ENCODE assay signal across 8 mouse cellular contexts in the genomic region with DNA sequence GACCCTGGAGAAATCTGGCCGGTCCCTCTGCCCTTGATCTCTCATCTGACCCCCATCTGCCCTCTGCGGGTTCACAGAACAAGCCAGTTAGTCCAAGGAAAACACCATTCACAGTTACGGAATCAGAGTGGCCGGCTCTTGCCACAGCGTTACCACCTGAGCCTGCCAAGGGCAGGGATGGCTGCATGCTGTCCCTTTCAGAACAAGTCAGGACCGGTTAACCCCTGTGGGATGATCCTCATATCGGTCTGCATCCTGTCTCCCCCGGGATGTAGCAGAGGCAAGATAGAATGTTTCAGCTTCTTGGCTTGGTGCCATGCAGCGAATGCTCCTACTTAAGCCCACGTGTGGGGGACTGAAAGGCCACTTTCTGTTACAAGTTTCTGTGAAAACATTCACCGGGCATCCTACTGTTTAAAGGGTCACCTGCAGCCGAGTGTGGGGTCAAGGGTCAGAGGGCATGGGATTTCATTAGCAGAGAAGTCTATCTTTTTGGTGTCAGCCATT. TPM values are rescaled to one million over a fixed set of nuclear protein-coding genes. Genes with fewer than 3 reads are reported as not detected.
DNase-seq lines count a peak whose midpoint lies in the region; ATAC-seq and TF ChIP-seq lines count a peak whose summit lies in the region.

No protein-coding gene starts in this region.

- peak; percentile 45 for DNase-seq in R1 (ENCODE audit: low read depth, low spot score)
- DNase-seq in liver: peak; percentile 15
- no peak for DNase-seq in frontal cortex, postnatal 10 days (ENCODE audit: low spot score in 2 of 2)
- DNase-seq in layer of hippocampus, adult 9-11 months: no peak
- no peak for DNase-seq in urinary bladder, postnatal 4 days (ENCODE audit: low spot score in 2 of 2)

- no peak overlapping the region for H3K9ac ChIP-seq in hindbrain, embryonic 15.5 days

- TF ChIP-seq CTCF in E14TG2a.4 (conservative IDR thresholded peaks at IDR 0.05; ENCODE audit: low read length): no peak

- peak overlapping the region; percentile 11; the same call in 1 of the 2 replicates for H3K4me2 ChIP-seq in hindbrain, embryonic 15.5 days

- H3K27ac ChIP-seq in hindbrain, embryonic 15.5 days (replicated peaks): no peak overlapping the region

- H3K36me3 ChIP-seq in E14TG2a.4 (ENCODE audit: insufficient read depth, low read length): peaks cover 27% of the 10 kb centered on the region
- 0 out of 2 replicates have a peak, but pooled peaks cover 4% of the 10 kb centered on the region for H3K36me3 ChIP-seq in hindbrain, embryonic 15.5 days

- WGBS in hindbrain, embryonic 15.5 days: 10% methylated on average over 12 of the region's 12 CpGs

- H3K27me3 ChIP-seq in E14TG2a.4 (ENCODE audit: insufficient read depth, low read length): peaks cover 21% of the 10 kb centered on the region
- peaks cover 25% of the 10 kb centered on the region for H3K27me3 ChIP-seq in hindbrain, embryonic 15.5 days

- ATAC-seq in hindbrain, embryonic 15.5 days (ENCODE audit: low FRiP score, low read depth): no peak
- no peak for ATAC-seq in frontal cortex, adult (ENCODE audit: low TSS enrichment)

- no peaks in the 10 kb centered on the region for H3K9me3 ChIP-seq in E14TG2a.4 (ENCODE audit: low read length)
- H3K9me3 ChIP-seq in hindbrain, embryonic 15.5 days: no peaks in the 10 kb centered on the region

- peaks cover 72% of the 10 kb centered on the region for H3K4me1 ChIP-seq in E14TG2a.4 (replicated peaks; ENCODE audit: low read depth, low read length)
- H3K4me1 ChIP-seq in hindbrain, embryonic 15.5 days (replicated peaks): peaks cover 28% of the 10 kb centered on the region

- peak overlapping the region; percentile 60 for H3K4me3 ChIP-seq in E14TG2a.4 (replicated peaks; ENCODE audit: low read length)
- no peak overlapping the region for H3K4me3 ChIP-seq in hindbrain, embryonic 15.5 days

RNA-seq across cellular contexts. Expression of gene Dact2, which starts 2.8 kb away (rescaled TPM):
- polyA plus RNA-seq in hindbrain, embryonic 15.5 days (2015; fragmentation: Nextera tagmentation; extraction: Ambion mirVana): 2.0 and 2.4 TPM in 2 replicates

Comparison
In these comparisons a context has a peak if more than half of its experiments do, and no peak if none do; other contexts are left out.
1. DNase-seq: peak in R1 (single experiment) and liver (single experiment); none in frontal cortex, postnatal 10 days (0 of 2), layer of hippocampus, adult 9-11 months (single experiment) and urinary bladder, postnatal 4 days (0 of 2).